Mouse (Mus musculus): ENCODE data around the gene Yju2. TPM values are rescaled to one million over a fixed set of nuclear protein-coding genes. Genes with fewer than 3 reads are reported as not detected.

Gene Yju2
- total RNA-seq (2015) (6.3 and 10.9 TPM in 2 replicates), total RNA-seq (2017) (14.7 and 17.1 TPM in 2 replicates)

- ATAC-seq (ENCODE audit: poor library complexity, severe bottlenecking): peak; percentile 84
These were observed at the start of gene Yju2 for GRCm38 (mm10) chr17:55958918-55959728. Gene Yju2, plus strand, starts transcription at chr17:55959099.

- ATAC-seq (ENCODE audit: poor library complexity, severe bottlenecking): peak; percentile 95
These were observed 27.1 kb upstream of the Yju2 start for GRCm38 (mm10) chr17:55931553-55932502.

GRCm38 (mm10) chr17:55932635-55933034, 26.3 kb upstream of the Yju2 start:
- ATAC-seq (ENCODE audit: poor library complexity, severe bottlenecking): no peak

GRCm38 (mm10) chr17:55933191-55933590, 25.7 kb upstream of the Yju2 start:
- ATAC-seq (ENCODE audit: poor library complexity, severe bottlenecking): no peak

GRCm38 (mm10) chr17:55944387-55944865, 14.5 kb upstream of the Yju2 start:
- peak; percentile 28; the same call in 1 of the 2 replicates for ATAC-seq (ENCODE audit: poor library complexity, severe bottlenecking)

- peak; percentile 94 for ATAC-seq (ENCODE audit: poor library complexity, severe bottlenecking)
These were observed 13.8 kb upstream of the Yju2 start for GRCm38 (mm10) chr17:55944866-55945682.

GRCm38 (mm10) chr17:55945696-55946095, 13.2 kb upstream of the Yju2 start:
- ATAC-seq (ENCODE audit: poor library complexity, severe bottlenecking): no peak

GRCm38 (mm10) chr17:55948647-55949046, 10.3 kb upstream of the Yju2 start:
- no peak for ATAC-seq (ENCODE audit: poor library complexity, severe bottlenecking)

- ATAC-seq (ENCODE audit: poor library complexity, severe bottlenecking): no peak
These were observed 9.5 kb upstream of the Yju2 start, which contains the start of gene Zfp119b for GRCm38 (mm10) chr17:55949400-55949799. Gene Zfp119b, minus strand, starts transcription at chr17:55949500.

- no peak for ATAC-seq (ENCODE audit: poor library complexity, severe bottlenecking)
These were observed 8.3 kb upstream of the Yju2 start for GRCm38 (mm10) chr17:55950601-55951000.

GRCm38 (mm10) chr17:55952041-55952440, 6.9 kb upstream of the Yju2 start:
- ATAC-seq (ENCODE audit: poor library complexity, severe bottlenecking): no peak

- ATAC-seq (ENCODE audit: poor library complexity, severe bottlenecking): peak; percentile 92
These were observed 6.4 kb upstream of the Yju2 start, which contains the start of gene Ebi3 for GRCm38 (mm10) chr17:55952447-55953027. Gene Ebi3, plus strand, starts transcription at chr17:55952640.

GRCm38 (mm10) chr17:55953751-55954150, 5.1 kb upstream of the Yju2 start:
- ATAC-seq (ENCODE audit: poor library complexity, severe bottlenecking): no peak

- ATAC-seq (ENCODE audit: poor library complexity, severe bottlenecking): no peak
These were observed 4.7 kb upstream of the Yju2 start for GRCm38 (mm10) chr17:55954229-55954628.

GRCm38 (mm10) chr17:55956129-55956528, 2.8 kb upstream of the Yju2 start:
- ATAC-seq (ENCODE audit: poor library complexity, severe bottlenecking): no peak

GRCm38 (mm10) chr17:55956591-55956990, 2.3 kb upstream of the Yju2 start:
- no peak for ATAC-seq (ENCODE audit: poor library complexity, severe bottlenecking)

GRCm38 (mm10) chr17:55957168-55957567, 1.7 kb upstream of the Yju2 start:
- peak; percentile 36 for ATAC-seq (ENCODE audit: poor library complexity, severe bottlenecking)

- no peak for ATAC-seq (ENCODE audit: poor library complexity, severe bottlenecking)
These were observed 944 bp upstream of the Yju2 start for GRCm38 (mm10) chr17:55957726-55958583.

- ATAC-seq (ENCODE audit: poor library complexity, severe bottlenecking): no peak
These were observed 364 bp upstream of the Yju2 start for GRCm38 (mm10) chr17:55958584-55958886.

All from megakaryocyte, adult 5-6 weeks (primary cell).